Mouse (Mus musculus): Measurements from ENCODE around the gene Rbfox3.

DNA sequence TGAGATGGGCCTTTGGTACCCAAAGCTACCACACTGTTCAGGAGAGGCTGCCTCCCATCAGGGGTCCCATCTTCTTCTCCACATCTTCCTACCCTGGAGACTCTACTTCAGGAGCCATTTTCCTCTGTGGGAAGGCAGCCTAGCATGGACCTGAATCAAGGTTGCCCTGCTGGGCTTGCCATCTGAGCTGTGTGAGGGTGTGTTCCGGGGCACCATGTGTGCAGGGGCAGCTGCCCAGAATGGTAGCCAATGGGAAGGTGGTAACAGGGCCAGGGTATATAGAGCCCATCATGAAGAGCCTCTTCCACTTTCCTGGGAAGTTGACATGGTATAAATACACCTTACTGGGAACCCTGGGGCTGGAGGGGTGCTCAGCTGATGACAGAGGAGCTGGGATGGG, 281.7 kb downstream of the Rbfox3 start:
- no peak for TF ChIP-seq CTCF (IDR thresholded peaks at IDR 0.05; ENCODE audit: borderline replicate concordance, insufficient read depth, low read depth, low read length)
- no peak for TF ChIP-seq POLR2A (IDR thresholded peaks at IDR 0.05; ENCODE audit: borderline replicate concordance, insufficient read depth, low read length)
